Mouse (Mus musculus): ENCODE measurements around the gene Amt.

DNA sequence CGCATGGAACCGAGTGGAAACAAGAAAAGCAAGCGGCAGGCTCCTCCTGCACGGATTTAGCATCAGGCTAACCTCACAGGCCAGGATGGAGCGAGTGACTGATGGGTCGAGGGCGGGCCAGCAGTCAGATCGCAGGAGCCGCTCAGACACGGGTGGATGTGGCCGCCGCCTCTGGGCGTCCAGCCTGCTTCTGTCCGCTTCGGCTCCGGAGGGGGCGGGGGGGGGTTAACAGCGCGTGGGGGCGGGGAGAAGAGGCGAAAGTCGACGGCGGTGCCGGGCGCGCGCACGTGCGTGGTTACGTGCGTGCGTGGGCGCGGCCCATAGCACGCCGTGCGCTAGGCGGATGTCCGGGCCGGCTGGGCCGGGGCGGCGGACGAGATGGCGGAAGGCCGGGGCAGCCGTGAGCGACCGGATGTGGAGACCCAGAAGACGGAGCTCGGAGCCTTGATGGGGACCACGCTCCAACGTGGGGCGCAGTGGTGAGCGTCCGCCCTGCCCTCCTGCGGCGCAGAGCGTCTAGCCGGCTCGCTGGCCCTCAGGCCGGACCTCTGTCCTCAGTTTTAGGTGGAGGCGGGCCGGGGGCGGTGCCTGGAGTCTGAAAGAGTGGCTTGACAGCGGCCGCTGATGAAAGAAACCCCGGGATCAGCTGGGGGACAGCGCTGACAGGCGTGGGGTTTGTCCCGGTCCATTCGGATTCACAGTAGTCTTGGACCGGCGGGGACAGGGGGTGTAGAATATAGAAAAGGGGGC, 51.1 kb downstream of the Amt start, which contains the start of gene Usp4:
- TF ChIP-seq CTCF (IDR thresholded peaks at IDR 0.05; ENCODE audit: insufficient read depth, low read depth, low read length), result no peak
- TF ChIP-seq POLR2A (IDR thresholded peaks at IDR 0.05; ENCODE audit: insufficient read depth, low read depth, low read length), result peak; percentile 92
